Mouse (Mus musculus) left cerebral cortex, postnatal 10 days (tissue): ENCODE data around the gene Aqp5. TPM values are rescaled to one million over a fixed set of nuclear protein-coding genes. Genes with fewer than 3 reads are reported as not detected.

Experiments used
- DNase-seq, 2 experiments: peaks; one replicate each; pipeline ENCODE4 v3.0.0; 2021 to 2022; ENCODE audit warnings: low spot score in 2 of 2, mixed read lengths in 1 of 2; ENCODE audit errors: extremely low spot score in 1 of 2
- intact Hi-C: fragments of 180-260 bp; cut with DNase I; formaldehyde crosslinking; loops from one replicate; pipeline ENCODE4 v1.15.1; 2025
- total RNA-seq, 2 experiments: library from RNA; stranded (reverse); gene quantifications; 2 replicates each; pipeline ENCODE4 v1.2.3; 2021

The Aqp5 gene
- total RNA-seq, 2 experiments from 2014 or later: 1.7 to 1.9 TPM

DNA sequence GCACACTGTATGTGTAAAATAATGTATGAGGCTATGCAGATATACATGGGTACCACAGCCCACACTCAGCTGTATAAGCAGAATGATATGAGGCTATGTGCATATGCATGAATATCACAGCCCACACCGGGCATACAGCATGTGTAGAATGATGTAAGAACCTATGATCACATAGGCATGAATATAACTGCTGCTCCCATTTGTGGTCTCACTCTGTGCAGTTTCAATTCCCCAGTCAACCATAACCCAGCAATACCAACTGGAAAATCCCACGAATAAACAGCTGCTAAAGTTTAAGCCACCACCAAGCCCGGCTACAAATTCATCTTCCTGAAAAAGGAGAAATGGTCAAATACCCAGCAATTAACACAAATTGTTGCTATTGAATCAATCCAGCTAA is 28.0 kb downstream of the Aqp5 start:
- no peak for DNase-seq
- intact Hi-C loops: no loop called here

- DNase-seq: no peak
- intact Hi-C loops: no loop called here
Measured at GRCm38 (mm10) chr15:99619821-99620220, 29.2 kb downstream of the Aqp5 start.

DNA sequence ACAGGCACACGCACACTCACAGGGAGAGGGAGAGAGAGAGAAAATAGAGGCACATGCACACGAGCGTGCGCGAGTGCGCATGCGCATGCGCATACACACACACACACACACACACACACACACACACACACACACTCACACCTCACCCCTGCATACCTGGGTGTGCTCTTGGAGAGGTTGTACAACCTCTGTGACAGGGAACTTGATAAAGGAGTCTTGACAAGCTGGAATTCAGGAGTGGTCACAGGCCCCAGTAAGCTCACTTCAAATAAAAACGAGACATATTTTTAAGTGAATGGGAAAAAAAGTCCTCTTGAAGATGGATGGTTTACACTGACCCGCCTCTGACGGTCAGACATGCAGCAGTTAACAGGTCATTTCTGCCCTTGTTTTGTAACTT is 31.5 kb downstream of the Aqp5 start:
- DNase-seq: no peak
- intact Hi-C loops: no loop called here

- intact Hi-C loops: no loop called here
- peak in 1 of 2 experiments; percentile 10 for DNase-seq
Measured at GRCm38 (mm10) chr15:99631618-99632017, 41.0 kb downstream of the Aqp5 start.

- intact Hi-C loops: no loop called here
- DNase-seq: no peak
Measured at GRCm38 (mm10) chr15:99634702-99635101, 44.1 kb downstream of the Aqp5 start.

DNA sequence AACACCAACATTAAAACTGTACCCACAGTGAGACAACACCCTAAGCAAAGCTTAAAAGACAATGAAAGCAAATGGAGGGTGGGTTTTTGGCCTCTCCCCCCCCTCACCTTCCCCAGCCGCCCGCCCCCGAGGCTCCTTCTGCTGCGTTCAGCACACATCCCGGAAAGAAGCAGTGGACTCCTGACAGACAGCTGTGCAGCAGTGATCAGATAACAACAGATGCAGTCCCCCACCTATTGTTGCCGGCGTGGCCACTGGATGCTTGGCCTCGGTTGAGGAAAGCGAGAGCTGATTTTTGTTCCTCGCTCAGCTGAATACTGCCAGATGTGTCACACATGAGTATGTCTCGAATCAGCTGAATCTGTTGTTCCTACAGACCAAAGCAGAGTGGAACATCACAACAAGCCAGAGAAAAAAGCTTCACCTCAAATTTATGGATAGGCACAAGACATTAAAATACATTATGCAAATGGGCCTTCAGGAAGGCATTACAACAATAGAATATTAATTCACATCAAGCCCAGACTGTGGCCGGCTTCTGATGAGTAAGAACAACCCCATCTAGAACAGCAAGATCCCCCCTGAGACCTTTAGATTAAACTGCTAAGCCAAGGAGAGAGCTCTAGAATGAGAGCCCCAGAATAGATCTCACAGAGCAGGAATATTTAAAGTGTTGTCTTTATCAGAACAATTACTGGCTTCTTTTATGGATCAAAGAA is 47.0 kb downstream of the Aqp5 start:
- DNase-seq: no peak
- intact Hi-C loops: no loop called here

GRCm38 (mm10) chr15:99638124-99638485 is 47.5 kb downstream of the Aqp5 start:
- intact Hi-C loops: no loop called here
- no peak for DNase-seq

- intact Hi-C loops: no loop called here
- DNase-seq: no peak
Measured at GRCm38 (mm10) chr15:99642622-99643021, 52.0 kb downstream of the Aqp5 start.

GRCm38 (mm10) chr15:99643832-99644231 is 53.2 kb downstream of the Aqp5 start:
- no peak for DNase-seq
- intact Hi-C loops: no loop called here

Other genes starting within 250 kb of the Aqp5 start
- gene Fmnl3, start 220.3 kb upstream of the Aqp5 start, total RNA-seq: 10 to 100 TPM; 12.6 to 14.1 TPM
- 100 to 1,000 TPM; 309 to 315 TPM for gene Tmbim6, start 197.9 kb upstream of the Aqp5 start, total RNA-seq
- gene Nckap5l, start 133.0 kb upstream of the Aqp5 start, total RNA-seq: 10 to 100 TPM; 35.8 to 38.3 TPM
- 1 to 10 TPM; 4.3 to 4.8 TPM for gene Bcdin3d, start 116.1 kb upstream of the Aqp5 start, total RNA-seq
- gene Faim2, start 62.6 kb upstream of the Aqp5 start, total RNA-seq: 100 to 1,000 TPM; 130 to 135 TPM
- not detected for gene Aqp2, start 11.7 kb upstream of the Aqp5 start, total RNA-seq
- gene Aqp6, start 10.6 kb downstream of the Aqp5 start, total RNA-seq: under 1 TPM in 1 of 2 experiments, not detected in 1; 0.15 TPM
- gene Racgap1, start 60.9 kb downstream of the Aqp5 start, total RNA-seq: 10 to 100 TPM; 15.6 to 16.9 TPM
- 10 to 100 TPM; 94.8 to 99.2 TPM for gene Asic1, start 79.6 kb downstream of the Aqp5 start, total RNA-seq
- 100 to 1,000 TPM; 126 to 129 TPM for gene Smarcd1, start 111.3 kb downstream of the Aqp5 start, total RNA-seq
- 1 to 10 TPM; 1.6 to 4.7 TPM for gene Gm17349, start 114.7 kb downstream of the Aqp5 start, total RNA-seq
- 10 to 100 TPM; 13.9 to 16.9 TPM for gene Gpd1, start 126.7 kb downstream of the Aqp5 start, total RNA-seq
- gene Cox14, start 134.8 kb downstream of the Aqp5 start, total RNA-seq: 10 to 100 TPM; 96.8 to 99.0 TPM
- gene Cers5, start 182.1 kb downstream of the Aqp5 start, total RNA-seq: 10 to 100 TPM; 43.6 to 47.2 TPM